27 mouse cellular contexts compared by ENCODE assay signal in genomic region chr13:58537232-58537915, GRCm38 (mm10).
DNase-seq lines count a peak whose midpoint lies in the region; ATAC-seq and TF ChIP-seq lines count a peak whose summit lies in the region.
"Had no signal": no experiment of that assay in that cellular context is flagged by ENCODE, and none has a peak within 500 bp of the region (broad histone marks: within the 10 kb centered on the region; RNA-seq: fewer than 3 reads in every experiment).

No protein-coding gene starts in this region.

- H3K27me3 ChIP-seq in liver, embryonic 11.5 days (replicated peaks; ENCODE audit: control insufficient read depth, insufficient read depth, low read length) = no peaks in the 10 kb centered on the region
- H3K27me3 ChIP-seq in liver, embryonic 12.5 days (replicated peaks) = no peaks in the 10 kb centered on the region
- no peaks in the 10 kb centered on the region for H3K27me3 ChIP-seq in liver, postnatal 0 days (ENCODE audit: insufficient read depth, low read length)
- H3K27me3 ChIP-seq: forebrain, embryonic 15.5 days; limb, embryonic 15.5 days; lung, embryonic 15.5 days; neural tube, embryonic 13.5 days; stomach, embryonic 15.5 days had no signal

- TF ChIP-seq EP300 in liver, postnatal 0 days (IDR thresholded peaks at IDR 0.05; ENCODE audit: low read depth) = no peak

- no peaks in the 10 kb centered on the region for H3K9me3 ChIP-seq in liver, embryonic 11.5 days (ENCODE audit: control insufficient read depth, low read length)
- no peaks in the 10 kb centered on the region for H3K9me3 ChIP-seq in liver, embryonic 12.5 days (replicated peaks)
- no peaks in the 10 kb centered on the region for H3K9me3 ChIP-seq in liver, postnatal 0 days (ENCODE audit: low read length)
- H3K9me3 ChIP-seq: forebrain, embryonic 15.5 days; limb, embryonic 10.5 days; limb, embryonic 15.5 days; lung, embryonic 15.5 days; neural tube, embryonic 13.5 days; stomach, embryonic 15.5 days had no signal

- H3K9ac ChIP-seq in liver, embryonic 11.5 days (ENCODE audit: low read depth, low read length) = peak overlapping the region; percentile 47; the same call in 1 of the 2 replicates
- H3K9ac ChIP-seq in liver, embryonic 12.5 days = peak overlapping the region; percentile 62
- no peak overlapping the region for H3K9ac ChIP-seq in liver, postnatal 0 days (replicated peaks)
- H3K9ac ChIP-seq: forebrain, embryonic 15.5 days; hindbrain, embryonic 14.5 days; limb, embryonic 15.5 days; lung, embryonic 15.5 days; neural tube, embryonic 13.5 days; stomach, embryonic 15.5 days had no signal

- H3K4me3 ChIP-seq in liver, embryonic 11.5 days (ENCODE audit: low read depth, low read length) = no peak overlapping the region
- no peak overlapping the region for H3K4me3 ChIP-seq in liver, embryonic 12.5 days
- H3K4me3 ChIP-seq in liver, postnatal 0 days (ENCODE audit: low read depth, low read length) = no peak overlapping the region
- H3K4me3 ChIP-seq: forebrain, embryonic 10.5 days; forebrain, embryonic 15.5 days; limb, embryonic 10.5 days; limb, embryonic 15.5 days; lung, embryonic 15.5 days; neural tube, embryonic 13.5 days; stomach, embryonic 15.5 days had no signal

- H3K4me2 ChIP-seq in liver, embryonic 11.5 days = peak overlapping the region; percentile 30
- H3K4me2 ChIP-seq in liver, embryonic 12.5 days = peak overlapping the region; percentile 53
- no peak overlapping the region for H3K4me2 ChIP-seq in liver, postnatal 0 days (ENCODE audit: low read depth, low read length)
- H3K4me2 ChIP-seq: forebrain, embryonic 15.5 days; hindbrain, embryonic 14.5 days; limb, embryonic 15.5 days; lung, embryonic 15.5 days; midbrain, embryonic 11.5 days; neural tube, embryonic 13.5 days; stomach, embryonic 15.5 days had no signal

- H3K36me3 ChIP-seq in liver, embryonic 11.5 days (ENCODE audit: control insufficient read depth, insufficient read depth, low read length) = no peaks in the 10 kb centered on the region
- no peaks in the 10 kb centered on the region for H3K36me3 ChIP-seq in liver, embryonic 12.5 days
- no peaks in the 10 kb centered on the region for H3K36me3 ChIP-seq in liver, postnatal 0 days (replicated peaks; ENCODE audit: insufficient read depth, low read length)
- H3K36me3 ChIP-seq: forebrain, embryonic 10.5 days; forebrain, embryonic 15.5 days; limb, embryonic 10.5 days; limb, embryonic 15.5 days; lung, embryonic 15.5 days; neural tube, embryonic 13.5 days; stomach, embryonic 15.5 days had no signal

- no peak for DNase-seq in liver, embryonic 11.5 days (ENCODE audit: low spot score)
- DNase-seq in liver = no peak
- DNase-seq in liver, postnatal 0 days = no peak
- no peak for DNase-seq in kidney, adult 9 months
- DNase-seq in left cerebral cortex, adult 11 months (ENCODE audit: low spot score) = no peak
- no peak for DNase-seq in spleen, postnatal 4 days (ENCODE audit: low spot score in 2 of 2)
- DNase-seq: adrenal gland, adult 8-10 months; B cell, adult 2 months; cerebellum, adult 11 months; cerebellum, adult 9-10 months; cerebellum, postnatal 36 days; kidney, adult 18-20 months; kidney, postnatal 4 days; layer of hippocampus, postnatal 36 days; thymus, adult 18-20 months; thymus, postnatal 25 days had no signal

- ATAC-seq in liver, embryonic 11.5 days (replicated peaks; ENCODE audit: low FRiP score) = no peak
- ATAC-seq in liver, embryonic 12.5 days = peak; percentile 57; the same call in 1 of the 2 replicates
- ATAC-seq in liver, postnatal 0 days = peak; percentile 31; the same call in 1 of the 2 replicates
- ATAC-seq: forebrain, embryonic 15.5 days had no signal

- no peak for TF ChIP-seq CTCF in liver, postnatal 0 days (IDR thresholded peaks at IDR 0.05; ENCODE audit: low read depth)

- WGBS in liver, embryonic 11.5 days = 84% methylated on average over 6 of the region's 6 CpGs
- WGBS in liver, embryonic 12.5 days (ENCODE audit: insufficient replicate concordance) = 75% methylated on average over 6 of the region's 6 CpGs
- 82% methylated on average over 6 of the region's 6 CpGs for WGBS in liver, postnatal 0 days (ENCODE audit: insufficient replicate concordance)

- H3K4me1 ChIP-seq in liver, embryonic 11.5 days (replicated peaks; ENCODE audit: control insufficient read depth, insufficient read depth, low read length) = peaks cover 37% of the 10 kb centered on the region
- peaks cover 81% of the 10 kb centered on the region for H3K4me1 ChIP-seq in liver, embryonic 12.5 days
- H3K4me1 ChIP-seq in liver, postnatal 0 days (ENCODE audit: insufficient read depth) = peaks cover 8% of the 10 kb centered on the region; the same call in 1 of the 2 replicates
- H3K4me1 ChIP-seq: forebrain, embryonic 15.5 days; limb, embryonic 15.5 days; lung, embryonic 15.5 days; neural tube, embryonic 13.5 days; stomach, embryonic 15.5 days had no signal

- peak overlapping the region; percentile 93 for H3K27ac ChIP-seq in liver, embryonic 11.5 days (ENCODE audit: low read depth, low read length)
- peak overlapping the region; percentile 94 for H3K27ac ChIP-seq in liver, embryonic 12.5 days
- peak overlapping the region; percentile 32; the same call in 1 of the 2 replicates for H3K27ac ChIP-seq in liver, postnatal 0 days (ENCODE audit: low read depth)
- H3K27ac ChIP-seq: forebrain, embryonic 10.5 days; forebrain, embryonic 15.5 days; hindbrain, embryonic 14.5 days; kidney, postnatal 0 days; limb, embryonic 10.5 days; limb, embryonic 15.5 days; lung, embryonic 15.5 days; neural tube, embryonic 13.5 days; stomach, embryonic 15.5 days had no signal

Comparison
In these comparisons a context has a peak if more than half of its experiments do, and no peak if none do; other contexts are left out.
1. H3K27ac ChIP-seq: peak in every context shown above with its lines; median percentile 94 in liver, embryonic 12.5 days; 93 in liver, embryonic 11.5 days; 32 in liver, postnatal 0 days.